Mouse (Mus musculus) testis, adult 2 months (tissue): ENCODE measurements around the gene Mrpl50. TPM values are rescaled to one million over a fixed set of nuclear protein-coding genes. Genes with fewer than 3 reads are reported as not detected.
"Not testable (repeated sequence)": the region's sequence is repeated elsewhere in the genome, so short reads cannot be mapped to it uniquely, and the experiment has no call there.

ENCODE experiments used
- H3K27ac ChIP-seq: fragments of 200-500 bp; 2 replicates; pipeline ENCODE4 v1.5.1; 2012; ENCODE audit warnings: low read depth, low read length; ENCODE audit not compliant: control insufficient read depth, insufficient read depth
- H3K27me3 ChIP-seq: fragments of 200-500 bp; 2 replicates; pipeline ENCODE4 v1.6.1; 2012; ENCODE audit warnings: mild to moderate bottlenecking, low read length, moderate library complexity; ENCODE audit not compliant: control insufficient read depth, insufficient read depth
- H3K36me3 ChIP-seq: fragments of 200-500 bp; 2 replicates; pipeline ENCODE4 v1.6.1; 2012; ENCODE audit warnings: mild to moderate bottlenecking, low read length; ENCODE audit not compliant: control insufficient read depth, insufficient read depth
- H3K4me1 ChIP-seq: fragments of 200-500 bp; 2 replicates; pipeline ENCODE4 v1.6.1; 2012; ENCODE audit warnings: low read length; ENCODE audit not compliant: control insufficient read depth, insufficient read depth
- H3K4me3 ChIP-seq: fragments of 200-500 bp; 2 replicates; pipeline ENCODE4 v1.5.1; 2012; ENCODE audit warnings: low read depth, mild to moderate bottlenecking, low read length, moderate library complexity, mixed read lengths; ENCODE audit not compliant: control insufficient read depth
- CTCF ChIP-seq: fragments of 200-500 bp; IDR thresholded peaks from 2 replicates; pipeline ENCODE4 v1.5.1; 2012; ENCODE audit warnings: low read depth, mild to moderate bottlenecking, inconsistent platforms, low read length, moderate library complexity; ENCODE audit not compliant: control insufficient read depth, insufficient read depth, insufficient replicate concordance
- POLR2A ChIP-seq: fragments of 200-500 bp; IDR thresholded peaks from 2 replicates; pipeline ENCODE4 v1.6.1; 2012; ENCODE audit warnings: low read depth, mild to moderate bottlenecking, inconsistent platforms, low read length, moderate library complexity; ENCODE audit not compliant: control insufficient read depth
- polyA plus RNA-seq: library from polyadenylated mRNA; depleted of rRNA; stranded (reverse); fragments of >200 nt; gene quantifications from 2 replicates; pipeline ENCODE4 v1.2.3, GENCODE M21; 2012

Mrpl50 gene
- polyA plus RNA-seq, 1 experiment, result 3.0 TPM

- Histone ChIP-seq H3K4me3 (no peak within 1 kb of the TSS), H3K36me3 (no peaks in the 10 kb centered on the region), H3K4me1 (no peaks in the 10 kb centered on the region), H3K27ac (no peak within 1 kb of the TSS), H3K27me3 (no peaks in the 10 kb centered on the region)
- no peak for TF ChIP-seq POLR2A
- TF ChIP-seq CTCF, result no peak
Observed at GRCm38 (mm10) chr4:49506386-49506785, 14.5 kb downstream of the Mrpl50 start, which contains the start of gene Baat. Gene Baat (minus strand): TSS chr4:49506557.

DNA sequence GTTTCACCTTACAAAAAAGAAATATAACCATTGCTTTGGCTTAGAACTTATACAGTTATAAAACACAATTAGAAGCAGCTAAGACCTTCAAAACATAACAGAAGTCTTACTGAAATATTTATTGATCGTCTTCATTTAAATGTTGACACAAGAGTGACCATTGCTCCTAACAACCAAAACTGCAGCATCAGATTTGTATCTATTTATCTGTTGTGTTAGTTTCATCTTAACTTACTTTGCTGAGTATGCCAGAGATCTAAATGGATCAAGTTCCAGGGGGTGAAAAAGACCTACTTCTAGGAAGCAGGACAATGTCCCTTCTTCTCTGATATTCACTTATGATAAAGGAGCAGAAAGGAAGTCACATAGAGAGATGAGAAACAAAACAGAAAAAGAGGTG lies 17.3 kb downstream of the Mrpl50 start:
- H3K27ac ChIP-seq, result no peak overlapping the region
- H3K4me3 ChIP-seq, result no peak overlapping the region
- H3K4me1 ChIP-seq, result no peaks in the 10 kb centered on the region
- no peaks in the 10 kb centered on the region for H3K36me3 ChIP-seq
- no peaks in the 10 kb centered on the region for H3K27me3 ChIP-seq
- no peak for TF ChIP-seq CTCF
- no peak for TF ChIP-seq POLR2A

GRCm38 (mm10) chr4:49485934-49486650 lies 34.8 kb downstream of the Mrpl50 start:
- not testable (repeated sequence) for H3K4me1 ChIP-seq, H3K27me3 ChIP-seq, H3K4me3 ChIP-seq, H3K36me3 ChIP-seq, H3K27ac ChIP-seq

- no peak for TF ChIP-seq CTCF
- TF ChIP-seq POLR2A, result no peak
- H3K27me3 ChIP-seq, result no peaks in the 10 kb centered on the region
- H3K27ac ChIP-seq, result no peak overlapping the region
- H3K36me3 ChIP-seq, result no peaks in the 10 kb centered on the region
- H3K4me3 ChIP-seq, result no peak overlapping the region
- H3K4me1 ChIP-seq, result peaks cover 2% of the 10 kb centered on the region
Observed at GRCm38 (mm10) chr4:49485442-49485841, 35.5 kb downstream of the Mrpl50 start.

DNA sequence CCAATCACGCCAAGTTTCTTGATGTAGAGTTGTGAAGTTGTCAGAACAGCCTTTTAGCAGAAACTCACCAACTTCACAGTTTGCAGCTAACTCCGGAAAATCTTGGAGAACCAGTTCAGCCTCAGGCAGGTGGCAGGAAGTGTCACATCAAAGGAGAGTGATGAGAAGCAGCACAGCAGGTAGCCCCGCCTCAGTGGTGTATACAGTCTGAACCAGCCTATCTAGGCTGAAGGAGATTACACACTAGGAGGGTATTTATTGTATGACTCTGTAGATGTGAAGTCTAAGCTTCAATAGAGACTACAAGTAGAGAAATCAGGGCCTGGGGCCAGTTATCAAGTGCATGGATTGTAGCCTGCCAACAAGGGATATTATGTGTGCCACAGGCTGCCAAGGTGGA lies 40.0 kb downstream of the Mrpl50 start:
- Histone ChIP-seq H3K4me3 (no peak overlapping the region), H3K36me3 (no peaks in the 10 kb centered on the region), H3K27ac (no peak overlapping the region), H3K4me1 (peaks cover 4% of the 10 kb centered on the region), H3K27me3 (no peaks in the 10 kb centered on the region)
- TF ChIP-seq CTCF, result no peak
- TF ChIP-seq POLR2A, result no peak

- no peak overlapping the region for H3K27ac ChIP-seq
- no peaks in the 10 kb centered on the region for H3K36me3 ChIP-seq
- no peaks in the 10 kb centered on the region for H3K27me3 ChIP-seq
- no peak for TF ChIP-seq CTCF
- TF ChIP-seq POLR2A, result no peak
- no peak overlapping the region for H3K4me3 ChIP-seq
- peaks cover 4% of the 10 kb centered on the region for H3K4me1 ChIP-seq
Observed at GRCm38 (mm10) chr4:49480104-49480760, 40.7 kb downstream of the Mrpl50 start.

DNA sequence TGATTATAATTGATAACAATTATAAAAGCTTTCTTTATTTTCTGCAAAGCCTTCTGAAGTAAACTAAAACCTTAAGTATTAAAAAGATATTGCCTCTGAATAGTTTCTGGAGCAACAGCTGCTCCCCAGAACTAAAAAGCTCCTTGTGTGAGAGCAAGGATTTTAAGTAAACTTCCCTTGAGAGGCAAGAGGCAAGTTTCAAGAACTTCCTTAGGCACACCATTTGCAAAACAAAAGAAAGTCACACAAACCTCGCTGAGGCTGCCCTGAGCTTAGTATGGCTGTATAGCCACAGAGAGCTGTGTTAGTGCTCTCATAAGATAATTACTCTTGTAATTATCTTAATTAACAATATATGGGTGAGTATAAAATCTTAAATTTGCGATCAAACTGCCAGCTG lies 41.9 kb downstream of the Mrpl50 start:
- not testable (repeated sequence) for H3K4me1 ChIP-seq, H3K27ac ChIP-seq, H3K27me3 ChIP-seq, H3K4me3 ChIP-seq, H3K36me3 ChIP-seq

GRCm38 (mm10) chr4:49478118-49478877 lies 42.6 kb downstream of the Mrpl50 start:
- Histone ChIP-seq H3K27me3 (no peaks in the 10 kb centered on the region), H3K4me3 (no peak overlapping the region), H3K27ac (no peak overlapping the region), H3K4me1 (peaks cover 4% of the 10 kb centered on the region), H3K36me3 (no peaks in the 10 kb centered on the region)
- TF ChIP-seq CTCF, result no peak
- no peak for TF ChIP-seq POLR2A
